Mouse (Mus musculus) T-cell, adult 2 months (primary cell): ENCODE results near the gene Gm45837.
"Not testable (repeated sequence)": the region's sequence is repeated elsewhere in the genome, so short reads cannot be mapped to it uniquely, and the experiment has no call there.

Source experiments
- DNase-seq: peaks from one replicate; pipeline ENCODE4 v3.0.0; 2022; ENCODE audit warnings: low spot score

The Gm45837 gene

DNA sequence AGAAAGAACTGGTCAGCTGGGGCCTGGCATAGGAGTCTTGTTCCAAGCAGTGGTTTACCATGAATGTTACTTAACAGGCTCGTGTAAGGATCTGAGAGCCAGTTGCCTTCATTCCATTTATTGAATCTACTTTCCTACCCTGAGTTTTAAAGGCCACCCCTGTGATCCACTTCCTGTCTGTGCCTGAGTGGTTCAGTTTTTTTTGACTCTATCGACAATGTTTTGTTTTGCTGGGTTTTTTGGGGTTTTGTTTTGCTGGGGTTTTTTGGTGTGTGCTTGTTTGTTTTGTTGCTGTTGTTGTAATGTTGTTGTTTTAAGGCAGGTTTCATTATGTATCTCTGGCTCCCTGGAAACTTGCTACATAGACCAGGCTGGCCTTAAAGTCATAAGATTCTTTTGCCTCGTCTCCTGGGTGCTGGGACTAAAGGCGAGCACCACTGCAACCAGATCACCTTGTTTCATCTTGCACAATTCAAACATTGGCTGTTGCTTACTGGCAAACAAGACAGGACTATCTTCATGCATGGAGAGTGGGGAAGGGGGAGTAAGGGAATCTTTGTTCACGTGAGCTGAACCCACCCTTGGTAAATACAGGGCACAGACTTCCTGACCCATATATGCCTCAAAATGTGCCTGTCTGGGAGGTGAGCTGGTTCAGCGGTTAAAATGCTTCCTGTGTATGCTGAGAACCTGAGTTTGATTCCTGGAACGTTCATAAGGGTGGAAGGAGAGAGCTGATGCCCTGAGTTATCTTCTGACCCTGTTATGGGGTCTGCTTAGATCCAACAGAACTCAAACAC, 140.2 kb downstream of the Gm45837 start:
- DNase-seq = peak; percentile 43

DNA sequence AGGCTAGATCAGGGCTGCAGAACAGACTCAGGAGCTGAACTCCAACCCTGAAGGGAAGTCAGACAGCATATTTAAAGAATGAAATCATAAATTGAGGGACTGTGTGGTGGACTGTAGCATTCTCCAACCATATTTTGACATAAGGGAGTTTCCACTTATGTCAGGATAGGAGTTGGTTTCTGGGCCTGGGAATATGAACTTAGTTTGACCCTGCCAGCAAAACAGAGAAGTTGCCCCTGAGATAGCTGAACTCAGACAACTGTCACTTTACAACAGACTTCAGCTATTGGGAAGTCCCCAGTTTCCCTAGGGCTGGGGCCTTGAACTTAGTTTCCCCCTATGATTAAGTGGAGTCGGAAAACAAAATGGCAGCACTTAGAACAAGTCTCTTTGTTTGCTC, 140.8 kb downstream of the Gm45837 start:
- DNase-seq = no peak

DNA sequence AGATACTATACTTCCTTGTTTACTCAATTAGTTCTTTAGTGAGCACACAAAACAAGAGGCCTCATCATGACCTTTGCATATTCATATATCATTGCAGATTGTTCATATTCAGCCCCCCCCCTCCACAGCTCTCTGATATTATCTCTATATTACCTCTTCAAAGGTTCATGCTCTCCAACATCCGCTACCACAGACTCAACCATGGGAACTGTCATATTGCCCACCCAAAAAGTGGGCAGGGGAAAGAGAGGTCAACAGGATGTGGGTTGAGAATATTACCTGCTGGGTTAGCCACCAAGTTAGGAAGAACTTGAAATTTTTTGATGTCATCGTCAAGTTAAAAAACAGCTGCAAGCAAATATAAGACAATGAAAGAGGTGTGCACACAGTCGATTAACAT, 144.8 kb downstream of the Gm45837 start:
- DNase-seq = peak; percentile 81

DNA sequence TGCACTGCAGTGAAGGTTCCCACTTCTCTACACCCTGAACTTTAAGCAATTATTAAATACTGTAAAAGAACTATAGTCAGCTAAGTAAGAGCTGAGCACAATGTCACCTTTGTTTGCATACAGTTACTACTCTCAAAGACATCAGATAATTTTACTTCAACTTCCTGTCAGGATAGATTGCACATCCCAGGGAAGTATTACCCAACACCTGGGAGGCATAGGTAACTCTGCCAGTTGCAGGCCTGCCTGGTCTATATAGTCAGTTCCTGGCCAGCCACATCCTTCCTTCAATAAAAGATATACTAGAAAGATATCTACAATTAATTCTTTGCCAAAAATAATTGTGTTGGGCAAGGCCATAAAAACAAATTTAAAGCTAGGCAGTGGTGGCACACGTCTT, 146.7 kb downstream of the Gm45837 start:
- no peak for DNase-seq

DNA sequence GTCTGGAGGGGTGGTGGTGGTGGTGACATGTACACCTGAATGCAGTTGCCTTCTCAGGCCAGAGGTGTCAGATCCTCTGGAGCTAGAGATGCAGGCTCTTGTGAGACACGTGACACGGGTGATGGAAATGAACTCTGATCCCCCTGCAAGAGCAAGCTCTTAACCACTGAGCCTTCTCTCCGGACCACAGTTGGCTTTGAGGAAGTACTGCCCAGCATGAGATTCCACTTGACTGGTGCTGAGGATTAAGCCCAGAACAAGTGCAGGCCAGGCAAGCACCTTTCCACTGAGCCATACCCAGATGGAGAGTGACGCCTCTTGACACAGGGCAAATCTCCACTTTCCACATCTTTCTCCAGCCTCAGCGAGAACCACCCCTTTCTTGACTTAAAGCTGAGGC, 148.7 kb downstream of the Gm45837 start:
- DNase-seq = not testable (repeated sequence)
